Mouse (Mus musculus): ENCODE measurements around the gene Unc80.

DNA sequence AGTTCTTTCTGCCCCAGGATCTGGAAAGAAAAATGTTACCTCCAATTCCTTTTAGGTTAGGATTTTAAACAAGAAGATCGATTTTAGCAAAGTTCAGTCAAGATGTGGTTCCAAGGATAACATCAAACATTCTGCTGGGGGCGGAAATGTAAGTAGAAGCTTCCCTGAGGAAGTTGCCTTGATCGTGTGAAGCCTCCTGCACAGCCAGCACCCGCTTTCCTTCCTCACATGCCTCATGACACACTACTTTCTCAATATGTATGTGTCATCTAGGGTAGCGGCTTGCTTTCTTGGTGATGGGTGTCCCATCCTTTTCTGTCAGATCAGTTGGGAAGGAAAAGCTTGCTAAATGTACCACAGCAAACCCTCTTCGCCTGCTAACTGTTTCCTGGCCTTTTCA, 36.7 kb upstream of the Unc80 start:
- TF ChIP-seq CHD2 (IDR thresholded peaks at IDR 0.05; ENCODE audit: low read depth, low read length) (no peak), HCFC1 (IDR thresholded peaks at IDR 0.05; ENCODE audit: borderline replicate concordance, insufficient read depth, low read length) (no peak), MAFK (IDR thresholded peaks at IDR 0.05; ENCODE audit: insufficient read depth, low read depth, low read length) (no peak), ZC3H11A (IDR thresholded peaks at IDR 0.05; ENCODE audit: borderline replicate concordance, low read depth, low read length) (no peak)
